Mouse (Mus musculus): ENCODE data around the gene Gmeb2.

DNA sequence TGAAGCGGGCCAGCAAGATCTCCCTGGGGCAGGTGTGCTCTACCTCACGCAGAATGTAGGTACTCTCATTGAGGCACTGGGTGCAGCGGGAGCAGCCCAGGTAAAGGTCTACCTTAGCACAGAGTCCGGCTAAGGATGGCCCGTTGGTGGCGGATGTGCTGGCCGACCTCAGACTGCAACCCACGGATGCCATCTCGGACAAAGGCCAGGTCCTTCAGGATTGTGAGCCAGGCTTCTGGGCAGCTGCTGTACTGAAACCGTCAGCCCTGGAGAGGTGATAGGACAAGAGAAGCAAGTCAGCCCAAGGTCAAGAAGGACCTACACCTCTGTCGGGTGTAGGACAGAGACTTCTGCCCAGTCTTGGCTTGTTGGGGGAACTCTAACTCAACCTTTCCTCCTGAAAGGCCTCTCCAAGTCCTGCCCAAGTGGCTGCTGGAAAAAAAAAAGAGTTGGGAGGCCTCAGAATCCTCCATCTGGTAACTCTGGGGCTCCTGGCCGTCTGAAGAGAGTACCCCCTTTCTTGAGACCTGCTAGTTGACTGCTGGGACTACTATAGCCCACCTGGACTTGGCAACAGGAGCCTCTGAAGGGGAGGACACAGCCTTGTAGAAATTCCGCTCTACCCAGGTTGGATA lies 46.9 kb downstream of the Gmeb2 start:
- no peak for TF ChIP-seq POLR2A (IDR thresholded peaks at IDR 0.05; ENCODE audit: borderline replicate concordance, extremely low read depth, low read depth, low read length)
- TF ChIP-seq CTCF (IDR thresholded peaks at IDR 0.05; ENCODE audit: insufficient read depth, low read length), result no peak
